Mouse (Mus musculus): ENCODE data around the gene Hist1h2bl. TPM values are rescaled to one million over a fixed set of nuclear protein-coding genes. Genes with fewer than 3 reads are reported as not detected.
"Not testable (repeated sequence)": the region's sequence is repeated elsewhere in the genome, so short reads cannot be mapped to it uniquely, and the experiment has no call there.

Gene Hist1h2bl
- polyA plus RNA-seq, 1 experiment = 118 TPM

GRCm38 (mm10) chr13:21721757-21722372, 5.9 kb upstream of the Hist1h2bl start, which contains the start of gene Hist1h2bm:
TSS of gene Hist1h2bm (plus strand) at chr13:21722044.
- H3K36me3 ChIP-seq (ENCODE audit: control insufficient read depth, insufficient read depth, low read length); H3K4me1 ChIP-seq (replicated peaks; ENCODE audit: control insufficient read depth, insufficient read depth, low read length); H3K27me3 ChIP-seq (ENCODE audit: control insufficient read depth, insufficient read depth, low read length): not testable (repeated sequence)
- H3K4me3 ChIP-seq (ENCODE audit: control insufficient read depth, insufficient read depth, low read length) = peak within 1 kb of the TSS; percentile 52
- WGBS = under 1% methylated on average over 37 of the region's 37 CpGs
- peak within 1 kb of the TSS; percentile 67 for H3K27ac ChIP-seq (ENCODE audit: control insufficient read depth, insufficient read depth, low read length)
- peak; percentile 67 for DNase-seq
- peak; percentile 54; the same call in 1 of the 2 replicates for TF ChIP-seq POLR2A (IDR thresholded peaks at IDR 0.05; ENCODE audit: control insufficient read depth, extremely low read depth, insufficient read depth, low read length, poor library complexity)

DNA sequence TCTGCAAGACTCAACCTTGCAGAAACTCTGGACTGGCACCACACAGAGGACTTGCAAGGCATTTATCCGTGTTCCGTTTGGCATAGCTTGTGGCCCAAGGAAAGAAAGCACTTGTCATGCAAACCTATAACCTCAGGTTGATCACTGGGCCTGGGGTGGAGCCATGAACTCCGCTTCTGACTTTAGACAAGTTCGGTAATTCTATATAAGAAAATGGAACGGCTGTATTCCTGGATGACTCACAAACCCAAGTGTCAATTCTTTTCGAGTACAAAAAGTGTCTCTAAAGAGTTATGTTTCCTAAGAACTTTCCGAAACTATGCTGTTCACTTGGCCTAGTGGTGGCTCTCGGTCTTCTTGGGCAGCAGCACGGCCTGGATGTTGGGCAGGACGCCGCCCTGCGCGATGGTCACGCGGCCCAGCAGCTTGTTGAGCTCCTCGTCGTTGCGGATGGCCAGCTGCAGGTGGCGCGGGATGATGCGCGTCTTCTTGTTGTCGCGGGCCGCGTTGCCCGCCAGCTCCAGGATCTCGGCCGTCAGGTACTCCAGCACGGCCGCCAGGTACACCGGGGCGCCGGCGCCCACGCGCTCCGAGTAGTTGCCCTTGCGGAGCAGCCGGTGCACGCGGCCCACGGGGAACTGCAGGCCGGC, 5.3 kb upstream of the Hist1h2bl start:
- 2% methylated on average over 21 of the region's 44 CpGs for WGBS
- not testable (repeated sequence) for H3K4me1 ChIP-seq (replicated peaks; ENCODE audit: control insufficient read depth, insufficient read depth, low read length); H3K27me3 ChIP-seq (ENCODE audit: control insufficient read depth, insufficient read depth, low read length); H3K36me3 ChIP-seq (ENCODE audit: control insufficient read depth, insufficient read depth, low read length); DNase-seq
- Histone ChIP-seq H3K4me3 (ENCODE audit: control insufficient read depth, insufficient read depth, low read length) (peak overlapping the region; percentile 48), H3K27ac (ENCODE audit: control insufficient read depth, insufficient read depth, low read length) (peak overlapping the region; percentile 67)

DNA sequence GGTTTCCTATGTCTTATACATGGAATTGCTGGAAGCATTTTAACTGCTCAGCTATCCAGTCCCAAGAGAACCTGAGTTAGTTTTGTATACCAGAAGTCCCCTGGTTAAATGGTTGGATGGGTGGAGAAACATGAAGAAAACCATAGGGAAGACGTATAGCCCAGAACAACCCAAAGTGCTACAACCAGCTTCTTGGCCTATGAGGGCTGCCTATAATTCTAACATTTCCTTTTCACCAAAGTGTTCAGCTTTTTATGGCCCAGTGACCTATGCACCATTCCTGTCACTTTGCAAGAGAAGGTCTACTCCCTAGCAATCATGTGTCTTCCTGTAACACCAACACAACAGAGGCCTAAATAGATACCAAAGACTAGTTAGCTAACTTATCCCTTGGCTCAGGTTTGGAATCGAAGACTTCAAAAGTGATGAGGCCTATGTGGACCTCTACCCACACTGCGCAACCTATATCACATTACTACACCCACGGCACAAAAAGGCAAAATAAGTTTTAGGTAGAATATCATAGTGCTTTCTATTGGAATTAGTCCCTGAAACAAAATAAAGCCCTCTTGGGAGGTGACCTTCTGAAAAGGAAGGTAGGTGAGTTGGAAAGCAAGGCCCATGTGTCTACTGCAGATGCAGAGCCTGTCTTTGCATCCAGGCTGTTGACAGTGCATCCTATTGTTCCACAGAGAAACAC, 2.6 kb upstream of the Hist1h2bl start:
- H3K4me3 ChIP-seq (ENCODE audit: control insufficient read depth, insufficient read depth, low read length) = no peak overlapping the region
- H3K36me3 ChIP-seq (ENCODE audit: control insufficient read depth, insufficient read depth, low read length) = no peaks in the 10 kb centered on the region
- no peak overlapping the region; the same call in 1 of the 2 replicates for H3K27ac ChIP-seq (ENCODE audit: control insufficient read depth, insufficient read depth, low read length)
- 74% methylated on average over 4 of the region's 4 CpGs for WGBS
- peaks cover 8% of the 10 kb centered on the region for H3K4me1 ChIP-seq (replicated peaks; ENCODE audit: control insufficient read depth, insufficient read depth, low read length)
- TF ChIP-seq CTCF (IDR thresholded peaks at IDR 0.05; ENCODE audit: borderline replicate concordance, control insufficient read depth, extremely low read depth, insufficient read depth, low read length, poor library complexity) (no peak), POLR2A (IDR thresholded peaks at IDR 0.05; ENCODE audit: control insufficient read depth, extremely low read depth, insufficient read depth, low read length, poor library complexity) (no peak)
- DNase-seq = no peak
- no peaks in the 10 kb centered on the region for H3K27me3 ChIP-seq (ENCODE audit: control insufficient read depth, insufficient read depth, low read length)

DNA sequence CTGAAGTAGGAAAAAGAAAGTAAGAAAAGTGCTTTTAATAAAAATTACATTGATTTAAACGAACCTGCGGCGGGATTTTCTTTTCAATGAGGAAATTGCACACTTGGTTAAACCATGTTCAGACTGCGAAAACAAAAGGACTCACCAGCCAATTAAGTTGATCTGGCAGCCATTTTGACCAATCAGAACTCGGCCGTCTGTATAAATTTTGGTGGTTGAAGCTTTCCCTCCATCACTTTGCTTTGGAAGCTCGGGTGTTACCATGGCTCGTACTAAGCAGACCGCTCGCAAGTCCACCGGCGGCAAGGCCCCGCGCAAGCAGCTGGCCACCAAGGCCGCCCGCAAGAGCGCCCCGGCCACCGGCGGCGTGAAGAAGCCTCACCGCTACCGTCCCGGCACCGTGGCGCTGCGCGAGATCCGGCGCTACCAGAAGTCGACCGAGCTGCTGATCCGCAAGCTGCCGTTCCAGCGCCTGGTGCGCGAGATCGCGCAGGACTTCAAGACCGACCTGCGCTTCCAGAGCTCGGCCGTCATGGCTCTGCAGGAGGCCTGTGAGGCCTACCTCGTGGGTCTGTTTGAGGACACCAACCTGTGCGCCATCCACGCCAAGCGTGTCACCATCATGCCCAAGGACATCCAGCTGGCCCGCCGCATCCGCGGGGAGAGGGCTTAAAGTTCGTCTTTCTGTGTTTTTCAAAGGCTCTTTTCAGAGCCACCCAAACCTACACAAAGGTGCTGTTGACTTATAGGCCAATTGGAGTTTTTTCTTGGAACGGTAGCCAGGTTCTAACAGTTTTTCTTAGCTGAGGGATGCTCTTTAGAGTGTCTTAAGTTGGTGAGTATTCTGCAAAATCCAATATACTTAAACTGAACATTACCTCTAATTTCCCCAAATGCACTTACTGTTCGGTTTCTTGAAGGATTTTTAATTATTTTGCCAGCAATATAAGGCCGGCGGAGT, 1.7 kb upstream of the Hist1h2bl start, which contains the start of gene Hist1h3h:
Gene Hist1h3h, plus strand, starts transcription at position 263 of the 961 bp plus-strand sequence.
- peak within 1 kb of the TSS; percentile 90 for H3K27ac ChIP-seq (ENCODE audit: control insufficient read depth, insufficient read depth, low read length)
- H3K4me1 ChIP-seq (replicated peaks; ENCODE audit: control insufficient read depth, insufficient read depth, low read length); H3K27me3 ChIP-seq (ENCODE audit: control insufficient read depth, insufficient read depth, low read length); H3K36me3 ChIP-seq (ENCODE audit: control insufficient read depth, insufficient read depth, low read length): not testable (repeated sequence)
- peak within 1 kb of the TSS; percentile 61 for H3K4me3 ChIP-seq (ENCODE audit: control insufficient read depth, insufficient read depth, low read length)
- DNase-seq = peak; percentile 87
- 5% methylated on average over 25 of the region's 56 CpGs for WGBS

DNA sequence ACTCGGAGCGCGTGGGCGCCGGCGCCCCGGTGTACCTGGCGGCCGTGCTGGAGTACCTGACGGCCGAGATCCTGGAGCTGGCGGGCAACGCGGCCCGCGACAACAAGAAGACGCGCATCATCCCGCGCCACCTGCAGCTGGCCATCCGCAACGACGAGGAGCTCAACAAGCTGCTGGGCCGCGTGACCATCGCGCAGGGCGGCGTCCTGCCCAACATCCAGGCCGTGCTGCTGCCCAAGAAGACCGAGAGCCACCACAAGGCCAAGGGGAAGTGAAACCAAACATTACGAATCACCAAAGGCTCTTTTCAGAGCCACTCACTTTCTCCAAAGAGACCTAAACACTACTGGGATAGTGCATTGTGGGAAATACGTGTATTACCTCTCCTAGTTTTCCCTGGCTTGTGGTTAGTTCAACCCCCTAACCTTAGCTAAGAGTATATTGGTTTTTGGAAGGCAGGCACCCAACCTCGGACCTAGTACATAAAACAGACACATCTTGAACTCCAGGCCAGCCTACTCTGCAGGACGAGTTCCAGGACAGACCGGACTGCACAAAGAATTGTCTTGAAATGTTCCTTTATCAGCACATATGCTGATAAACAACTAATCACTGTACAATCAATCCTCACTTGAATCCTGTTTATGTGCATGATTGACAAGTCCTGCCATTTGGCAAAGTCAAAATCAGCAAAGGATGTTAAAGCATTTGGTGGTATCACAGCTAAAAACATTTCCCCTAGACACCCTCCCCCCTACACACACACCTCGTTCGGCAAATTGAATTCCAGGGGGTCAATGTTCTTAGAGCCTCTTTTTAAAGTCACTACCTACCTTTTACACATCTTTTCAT, 823 bp upstream of the Hist1h2bl start:
- H3K36me3 ChIP-seq (ENCODE audit: control insufficient read depth, insufficient read depth, low read length); H3K27me3 ChIP-seq (ENCODE audit: control insufficient read depth, insufficient read depth, low read length); H3K4me1 ChIP-seq (replicated peaks; ENCODE audit: control insufficient read depth, insufficient read depth, low read length); DNase-seq: not testable (repeated sequence)
- H3K27ac ChIP-seq (ENCODE audit: control insufficient read depth, insufficient read depth, low read length) = peak overlapping the region; percentile 90
- H3K4me3 ChIP-seq (ENCODE audit: control insufficient read depth, insufficient read depth, low read length) = peak overlapping the region; percentile 49
- under 1% methylated on average over 12 of the region's 38 CpGs for WGBS
- 0 out of 2 replicates have a peak, but pooled peaks have one; percentile 30 for TF ChIP-seq POLR2A (IDR thresholded peaks at IDR 0.05; ENCODE audit: control insufficient read depth, extremely low read depth, insufficient read depth, low read length, poor library complexity)

All from thymus, adult 2 months (tissue).